Mouse (Mus musculus): ENCODE results near the gene St6galnac4.

Gene St6galnac4

GRCm38 (mm10) chr2:32586871-32587351 is at the start of gene St6galnac4:
Gene St6galnac4, plus strand, starts transcription at chr2:32587095.
- in situ Hi-C loops (cut with MboI, MseI) = no loop called here

- in situ Hi-C loops (cut with MboI, MseI) = no loop called here
Observed at GRCm38 (mm10) chr2:32537360-32537905, 49.5 kb upstream of the St6galnac4 start.

GRCm38 (mm10) chr2:32537941-32538340 is 49.0 kb upstream of the St6galnac4 start:
- in situ Hi-C loops (cut with MboI, MseI) = no loop called here

DNA sequence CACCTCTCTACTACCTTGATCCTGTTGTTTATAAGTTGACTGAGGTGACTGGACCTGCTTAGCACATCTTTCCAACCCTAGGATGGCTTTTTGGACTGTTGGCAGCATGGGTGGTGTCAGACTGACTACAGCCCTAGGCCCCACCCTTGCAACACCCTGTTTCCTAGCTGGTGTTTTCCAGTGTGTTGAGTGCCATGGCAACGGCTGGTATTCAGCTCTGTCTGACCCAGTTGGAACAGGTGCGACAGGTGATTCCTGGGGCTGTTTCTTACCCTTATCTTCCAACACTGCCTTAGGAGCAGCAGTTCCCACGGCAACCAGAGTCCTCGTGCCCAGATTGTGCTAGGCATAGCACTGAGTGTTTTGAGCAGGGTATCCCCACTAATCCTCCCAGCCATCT is 48.4 kb upstream of the St6galnac4 start:
- in situ Hi-C loops (cut with MboI, MseI) = no loop called here

DNA sequence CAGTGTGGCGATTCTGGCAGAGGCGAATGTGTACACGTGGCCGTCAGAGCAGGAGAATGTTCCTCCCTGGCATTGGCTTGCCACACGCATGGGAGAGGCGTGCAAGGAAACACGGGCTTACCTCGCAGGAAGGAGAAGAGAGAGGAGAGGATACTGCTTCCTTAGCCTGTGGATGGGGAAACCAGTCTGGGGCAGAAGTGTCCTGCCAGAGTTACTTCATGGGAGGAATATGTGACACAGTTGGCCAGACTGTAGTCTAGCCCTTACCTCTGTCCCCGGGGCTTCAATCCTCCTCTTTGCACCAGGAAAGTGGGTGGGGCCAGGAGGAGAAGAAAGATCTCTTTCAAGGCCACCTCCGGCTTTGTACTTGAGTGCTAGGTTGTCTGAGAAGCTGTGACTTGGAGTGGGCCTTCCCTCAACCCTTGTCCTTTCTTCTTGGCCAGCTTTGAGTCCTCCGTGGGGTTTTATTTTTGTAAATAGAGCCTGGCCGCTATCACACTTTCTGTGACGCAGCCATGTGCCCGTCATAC is 47.4 kb upstream of the St6galnac4 start:
- in situ Hi-C loops (cut with MboI, MseI) = no loop called here

GRCm38 (mm10) chr2:32541333-32541908 is 45.5 kb upstream of the St6galnac4 start:
- in situ Hi-C loops (cut with MboI, MseI) = loop anchor here (10.0 kb wide), 1 partner anchor 457 kb away; the partner anchor contains the start of gene Fam78a

DNA sequence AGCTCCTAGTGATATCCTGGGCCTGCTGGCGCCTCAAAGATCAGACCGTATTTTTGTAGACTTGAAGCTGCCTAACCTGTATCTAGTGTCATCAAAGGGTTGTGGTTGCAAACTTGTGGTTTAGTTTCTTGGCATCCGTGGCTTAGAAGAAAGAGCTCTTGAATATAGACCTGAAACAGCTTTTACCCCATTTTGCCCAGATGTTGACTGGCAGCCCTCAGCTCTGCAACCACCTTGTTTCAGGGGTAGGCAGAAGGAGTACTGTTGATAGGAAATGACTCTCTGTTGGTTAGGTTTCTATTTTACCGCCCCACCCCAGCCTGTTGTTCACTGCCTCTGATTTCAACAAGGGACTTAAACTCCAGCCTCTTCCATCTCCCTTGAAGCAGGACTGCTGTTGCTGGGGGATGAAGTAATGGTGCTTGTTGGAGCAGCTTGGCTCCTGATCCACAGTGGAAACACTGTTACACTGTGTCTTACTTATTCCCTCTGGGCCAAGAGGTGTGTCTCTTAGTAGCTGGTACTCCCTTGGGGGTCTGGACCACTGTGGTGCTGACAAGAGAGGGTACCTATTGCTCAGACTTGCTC is 44.8 kb upstream of the St6galnac4 start:
- in situ Hi-C loops (cut with MboI, MseI) = loop anchor here (10.0 kb wide), 1 partner anchor 457 kb away; the partner anchor contains the start of gene Fam78a

- in situ Hi-C loops (cut with MboI, MseI) = loop anchor here (10.0 kb wide), 1 partner anchor 458 kb away; the partner anchor contains the start of gene Fam78a
Observed at GRCm38 (mm10) chr2:32543031-32543449, 43.9 kb upstream of the St6galnac4 start.

DNA sequence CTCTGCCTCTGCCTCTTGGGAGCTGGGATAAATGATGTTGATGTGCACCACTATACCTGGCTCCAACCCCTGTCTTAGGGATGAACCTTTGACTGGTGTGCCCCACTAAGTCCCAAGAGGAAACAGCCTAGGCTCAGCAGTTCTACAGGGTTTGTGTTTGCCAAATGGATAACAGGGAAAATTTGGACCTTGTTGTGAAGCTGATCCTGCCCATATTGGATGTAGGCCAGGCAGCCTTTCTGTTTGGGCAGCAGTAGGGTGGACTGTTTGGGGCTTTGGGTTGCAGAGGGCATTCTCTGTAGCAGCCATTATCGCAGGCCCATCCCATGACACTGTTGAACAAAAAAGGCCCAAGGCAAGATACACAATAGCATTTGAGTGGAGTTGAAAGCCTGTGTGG is 39.9 kb upstream of the St6galnac4 start:
- in situ Hi-C loops (cut with MboI, MseI) = loop anchor here (10.0 kb wide), 1 partner anchor 462 kb away; the partner anchor contains the start of gene Fam78a

GRCm38 (mm10) chr2:32547380-32547779 is 39.5 kb upstream of the St6galnac4 start:
- in situ Hi-C loops (cut with MboI, MseI) = loop anchor here (10.0 kb wide), 1 partner anchor 463 kb away; the partner anchor contains the start of gene Fam78a

DNA sequence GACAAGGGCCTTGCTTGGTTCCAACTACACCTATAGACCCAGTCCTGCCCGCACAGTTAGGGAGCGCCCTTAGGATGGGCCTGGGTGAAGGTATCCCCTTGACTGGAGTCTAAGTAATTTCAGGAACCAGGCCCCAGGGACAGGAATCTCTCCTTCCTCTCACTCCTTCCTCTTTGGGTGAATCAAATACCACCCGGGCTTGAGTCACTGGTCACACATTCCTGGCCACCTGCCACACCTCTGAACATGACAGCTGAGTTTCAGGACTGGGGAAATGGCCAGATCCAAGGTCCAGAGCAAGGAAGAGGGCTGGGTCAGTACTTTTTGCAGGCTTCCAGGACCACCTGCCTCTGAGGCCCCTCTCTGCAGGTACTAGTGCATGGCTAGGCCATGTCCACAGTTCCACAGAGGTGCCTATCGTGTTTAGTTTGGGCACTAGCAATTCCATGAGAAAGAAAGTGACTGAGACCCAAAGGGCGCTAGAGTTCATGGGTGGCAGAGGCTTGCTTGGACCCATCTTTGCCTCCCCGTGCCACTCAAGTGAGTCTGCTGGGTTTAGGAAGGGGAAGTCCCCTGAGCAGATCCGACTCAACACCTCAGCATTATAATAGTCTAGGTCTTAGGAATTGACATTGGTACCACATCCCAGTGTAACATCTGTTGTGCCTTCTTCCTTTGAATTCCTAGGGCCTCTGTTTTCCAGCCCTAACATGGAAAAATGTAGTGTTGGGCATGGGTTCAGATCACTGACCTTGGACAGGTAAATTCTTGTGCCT is 38.7 kb upstream of the St6galnac4 start:
- in situ Hi-C loops (cut with MboI, MseI) = loop anchor here (10.0 kb wide), 1 partner anchor 463 kb away; the partner anchor contains the start of gene Fam78a

DNA sequence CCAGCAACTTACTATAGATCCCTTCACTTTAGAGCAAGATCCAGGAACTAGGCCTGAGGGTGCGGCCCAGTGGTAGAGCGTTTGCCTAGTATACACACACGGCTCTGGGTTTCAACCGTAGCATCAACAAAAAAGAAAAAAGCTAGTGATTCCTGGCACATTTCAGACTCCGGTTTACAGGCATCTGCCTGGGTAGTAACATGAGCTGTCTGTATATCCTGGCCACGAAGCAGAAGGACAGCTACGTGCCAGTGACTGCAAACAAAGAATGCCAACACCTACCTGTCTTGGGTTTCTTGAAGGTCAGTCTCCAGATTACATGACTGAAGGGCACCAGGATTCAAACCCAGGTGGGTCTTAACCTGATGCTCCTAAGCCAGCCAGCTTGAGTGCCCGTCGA is 37.7 kb upstream of the St6galnac4 start:
- in situ Hi-C loops (cut with MboI, MseI) = loop anchor here (10.0 kb wide), 1 partner anchor 464 kb away; the partner anchor contains the start of gene Fam78a

GRCm38 (mm10) chr2:32549764-32550163 is 37.1 kb upstream of the St6galnac4 start:
- in situ Hi-C loops (cut with MboI, MseI) = loop anchor here (10.0 kb wide), 1 partner anchor 465 kb away; the partner anchor contains the start of gene Fam78a

- in situ Hi-C loops (cut with MboI, MseI) = no loop called here
Observed at GRCm38 (mm10) chr2:32551236-32551635, 35.7 kb upstream of the St6galnac4 start.

- in situ Hi-C loops (cut with MboI, MseI) = no loop called here
Observed at GRCm38 (mm10) chr2:32553592-32554148, 33.2 kb upstream of the St6galnac4 start.

- in situ Hi-C loops (cut with MboI, MseI) = no loop called here
Observed at GRCm38 (mm10) chr2:32555484-32555883, 31.4 kb upstream of the St6galnac4 start.

- in situ Hi-C loops (cut with MboI, MseI) = no loop called here
Observed at GRCm38 (mm10) chr2:32556019-32556418, 30.9 kb upstream of the St6galnac4 start.

GRCm38 (mm10) chr2:32559570-32559969 is 27.3 kb upstream of the St6galnac4 start:
- in situ Hi-C loops (cut with MboI, MseI) = no loop called here

- in situ Hi-C loops (cut with MboI, MseI) = no loop called here
Observed at GRCm38 (mm10) chr2:32566536-32567063, 20.3 kb upstream of the St6galnac4 start.

DNA sequence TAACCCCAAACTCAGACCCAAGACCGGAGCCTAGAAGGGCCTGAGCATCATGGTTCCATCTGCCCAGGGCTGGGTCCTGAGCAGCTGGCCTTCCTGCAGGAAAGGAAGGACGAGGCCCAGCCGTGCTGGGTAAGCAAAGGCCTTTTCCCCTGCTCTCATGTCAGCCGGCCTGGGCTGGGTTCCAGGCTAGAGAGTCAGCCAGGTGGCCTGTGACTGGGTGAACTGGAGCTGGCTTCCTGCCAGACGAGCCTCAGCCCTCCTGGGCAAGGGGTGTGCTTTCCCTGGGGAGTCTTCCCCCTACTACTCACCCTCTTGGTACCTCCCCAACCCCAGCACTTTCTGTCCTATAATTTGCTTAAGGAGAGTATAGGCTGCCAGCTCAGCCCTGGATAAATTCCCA is 18.7 kb upstream of the St6galnac4 start:
- in situ Hi-C loops (cut with MboI, MseI) = no loop called here

- in situ Hi-C loops (cut with MboI, MseI) = no loop called here
Observed at GRCm38 (mm10) chr2:32568941-32569340, 18.0 kb upstream of the St6galnac4 start.
